Mouse (Mus musculus) hindbrain, embryonic 12.5 days (tissue): ENCODE results near the gene Sntg2. TPM values are rescaled to one million over a fixed set of nuclear protein-coding genes. Genes with fewer than 3 reads are reported as not detected.

ENCODE experiments used
- ATAC-seq: fragments of 200-750 bp; cut with Nextera tagmentation; 2 replicates; pipeline ENCODE4 v1.8.0; 2017; ENCODE audit warnings: moderate TSS enrichment; ENCODE audit not compliant: low FRiP score
- H3K27ac ChIP-seq: fragments of 300-500 bp; sonication (generic); 2 replicates; pipeline ENCODE4 v1.5.1; 2016; ENCODE audit warnings: mild to moderate bottlenecking
- H3K27me3 ChIP-seq: fragments of 300-500 bp; sonication (generic); 2 replicates; pipeline ENCODE4 v1.6.1; 2016; ENCODE audit warnings: mild to moderate bottlenecking
- H3K36me3 ChIP-seq: fragments of 300-500 bp; sonication (generic); 2 replicates; pipeline ENCODE4 v1.6.1; 2016; ENCODE audit warnings: mild to moderate bottlenecking
- H3K4me1 ChIP-seq: fragments of 300-500 bp; sonication (generic); 2 replicates; pipeline ENCODE4 v1.6.1; 2016
- H3K4me2 ChIP-seq: fragments of 300-500 bp; sonication (generic); replicated peaks from 2 replicates; pipeline ENCODE4 v1.6.1; 2016; ENCODE audit warnings: mild to moderate bottlenecking
- H3K4me3 ChIP-seq: fragments of 300-500 bp; sonication (generic); 2 replicates; pipeline ENCODE4 v1.5.1; 2016; ENCODE audit warnings: mild to moderate bottlenecking
- H3K9ac ChIP-seq: fragments of 300-500 bp; sonication (generic); 2 replicates; pipeline ENCODE4 v1.6.1; 2016; ENCODE audit warnings: mild to moderate bottlenecking, moderate library complexity
- H3K9me3 ChIP-seq: fragments of 300-500 bp; sonication (generic); replicated peaks from 2 replicates; pipeline ENCODE4 v1.6.1; 2016; ENCODE audit warnings: mild to moderate bottlenecking
- WGBS: fragments of 180-500 bp; shearing (Covaris S2); methylation state at CpG from one replicate; pipeline ENCODE4 v1.1.7; 2016; 5-methylcytosine and 5-hydroxymethylcytosine counted together
- polyA plus RNA-seq: library from polyadenylated mRNA; unstranded; fragments of >200 nt; fragmentation: Nextera tagmentation; extraction: Ambion mirVana; gene quantifications from 2 replicates; pipeline ENCODE4 v1.2.1, GENCODE M21; 2016

Sntg2 gene
- polyA plus RNA-seq, 1 experiment from 2014 or later: 0.36 TPM

DNA sequence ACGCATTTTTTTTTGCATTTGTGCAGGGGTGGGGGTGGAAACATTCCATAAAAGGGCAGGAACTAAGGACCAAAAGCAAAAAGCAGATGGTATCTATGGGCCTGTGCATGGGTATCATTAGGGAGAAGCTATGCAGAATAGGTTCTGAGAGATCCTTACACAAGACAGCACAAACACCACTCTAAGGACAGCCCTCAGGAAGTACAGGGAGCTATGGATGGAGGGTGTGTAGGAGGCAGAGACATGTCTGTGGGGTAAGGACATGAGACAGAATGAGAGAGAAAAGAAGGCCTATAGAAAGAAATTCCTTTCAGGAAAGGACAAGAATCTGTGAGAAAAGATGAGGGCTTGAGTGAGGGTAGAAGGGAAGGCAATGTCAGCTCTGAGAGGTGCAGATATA is 193.6 kb downstream of the Sntg2 start:
- H3K9me3 ChIP-seq: no peaks in the 10 kb centered on the region
- no peaks in the 10 kb centered on the region for H3K4me1 ChIP-seq
- H3K4me3 ChIP-seq: no peak overlapping the region
- no peaks in the 10 kb centered on the region for H3K27me3 ChIP-seq
- no peak for ATAC-seq
- H3K9ac ChIP-seq: no peak overlapping the region
- H3K4me2 ChIP-seq: no peak overlapping the region
- no peaks in the 10 kb centered on the region for H3K36me3 ChIP-seq
- no peak overlapping the region for H3K27ac ChIP-seq
- 92% methylated on average over 1 of the region's 1 CpGs for WGBS

DNA sequence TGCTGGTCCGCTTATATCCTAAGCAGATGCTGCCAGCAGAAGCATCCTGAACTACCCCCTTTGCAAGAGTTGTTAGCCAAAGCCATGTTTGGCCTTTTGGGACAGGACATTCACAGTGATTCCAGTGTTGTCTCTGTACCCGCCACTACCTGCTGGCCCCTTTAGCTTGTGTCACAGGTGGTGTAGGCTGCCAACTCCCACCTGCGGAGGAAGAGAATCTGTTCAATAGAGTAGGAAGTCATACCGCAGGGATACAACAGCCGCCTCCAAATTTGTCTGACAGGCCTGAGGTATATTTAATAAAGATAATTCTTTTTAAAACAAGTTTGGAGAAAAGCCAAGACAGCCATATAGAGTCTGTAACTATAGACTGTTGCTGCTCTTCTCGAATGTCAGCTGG is 195.2 kb downstream of the Sntg2 start:
- H3K4me1 ChIP-seq: no peaks in the 10 kb centered on the region
- H3K9me3 ChIP-seq: no peaks in the 10 kb centered on the region
- H3K27ac ChIP-seq: no peak overlapping the region
- no peak overlapping the region for H3K4me2 ChIP-seq
- no peaks in the 10 kb centered on the region for H3K36me3 ChIP-seq
- no peak for ATAC-seq
- H3K27me3 ChIP-seq: no peaks in the 10 kb centered on the region
- WGBS: 84% methylated on average over 6 of the region's 6 CpGs
- H3K9ac ChIP-seq: no peak overlapping the region
- no peak overlapping the region for H3K4me3 ChIP-seq

DNA sequence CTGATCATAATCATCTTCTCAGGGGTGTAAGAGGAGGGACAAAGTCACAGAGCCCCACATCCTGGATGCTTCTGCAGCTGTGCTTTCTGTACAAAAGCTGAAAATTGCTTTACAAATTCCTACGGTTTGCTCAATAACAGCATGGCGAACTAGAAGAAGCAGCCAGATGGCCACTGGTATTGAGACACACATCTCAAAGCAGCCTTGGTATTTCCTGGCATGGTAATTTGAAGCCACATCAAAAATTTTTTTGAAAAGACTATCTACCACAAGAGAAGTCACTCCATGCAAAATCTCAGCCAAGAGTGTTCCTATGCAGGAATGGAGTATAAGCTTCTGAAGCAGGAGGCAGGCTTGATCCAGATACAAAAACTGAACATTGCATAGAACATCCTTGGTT is 195.6 kb downstream of the Sntg2 start:
- H3K27me3 ChIP-seq: no peaks in the 10 kb centered on the region
- 77% methylated on average over 2 of the region's 2 CpGs for WGBS
- no peak overlapping the region for H3K4me2 ChIP-seq
- no peak overlapping the region for H3K27ac ChIP-seq
- no peak for ATAC-seq
- no peaks in the 10 kb centered on the region for H3K4me1 ChIP-seq
- H3K9me3 ChIP-seq: no peaks in the 10 kb centered on the region
- no peak overlapping the region for H3K4me3 ChIP-seq
- H3K9ac ChIP-seq: no peak overlapping the region
- no peaks in the 10 kb centered on the region for H3K36me3 ChIP-seq

- Histone ChIP-seq H3K4me1 (no peaks in the 10 kb centered on the region), H3K4me3 (no peak overlapping the region), H3K9me3 (no peaks in the 10 kb centered on the region), H3K4me2 (no peak overlapping the region), H3K9ac (no peak overlapping the region), H3K36me3 (no peaks in the 10 kb centered on the region), H3K27ac (no peak overlapping the region), H3K27me3 (no peaks in the 10 kb centered on the region)
- WGBS: 84% methylated on average over 3 of the region's 3 CpGs
- ATAC-seq: no peak
These were observed 204.7 kb downstream of the Sntg2 start for GRCm38 (mm10) chr12:30168491-30168890.

GRCm38 (mm10) chr12:30164538-30164937 is 208.6 kb downstream of the Sntg2 start:
- no peak overlapping the region for H3K4me2 ChIP-seq
- ATAC-seq: no peak

DNA sequence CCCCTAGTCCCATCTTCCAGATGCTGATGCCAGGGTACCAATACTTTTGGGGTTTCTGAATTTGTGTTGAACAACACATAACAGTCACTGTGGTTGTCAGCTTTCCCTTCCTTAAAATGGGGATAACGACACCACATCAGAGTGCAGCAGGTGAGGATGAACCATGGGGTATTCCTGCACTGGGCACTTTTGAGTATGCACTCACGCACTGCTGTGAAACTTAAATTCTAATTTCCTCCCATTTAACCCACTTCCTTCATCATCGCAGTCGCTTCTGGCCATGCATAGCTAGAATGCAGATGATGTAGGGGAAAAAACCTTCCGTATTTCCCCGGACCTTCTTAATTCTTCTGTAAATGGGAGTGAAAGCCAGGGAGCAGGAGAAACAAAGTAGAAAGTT is 209.2 kb downstream of the Sntg2 start:
- WGBS: 94% methylated on average over 6 of the region's 6 CpGs
- Histone ChIP-seq H3K4me1 (no peaks in the 10 kb centered on the region), H3K36me3 (no peaks in the 10 kb centered on the region), H3K4me3 (no peak overlapping the region), H3K4me2 (no peak overlapping the region), H3K9me3 (no peaks in the 10 kb centered on the region), H3K27ac (no peak overlapping the region), H3K27me3 (no peaks in the 10 kb centered on the region), H3K9ac (no peak overlapping the region)
- no peak for ATAC-seq

More at GRCm38 (mm10) chr12:30164538-30164937, 208.6 kb downstream of the Sntg2 start:
- H3K27me3 ChIP-seq: no peaks in the 10 kb centered on the region
- no peak overlapping the region for H3K4me3 ChIP-seq
- H3K36me3 ChIP-seq: no peaks in the 10 kb centered on the region
- H3K27ac ChIP-seq: no peak overlapping the region
- no peaks in the 10 kb centered on the region for H3K9me3 ChIP-seq
- H3K4me1 ChIP-seq: no peaks in the 10 kb centered on the region
- H3K9ac ChIP-seq: no peak overlapping the region
- 84% methylated on average over 5 of the region's 5 CpGs for WGBS

DNA sequence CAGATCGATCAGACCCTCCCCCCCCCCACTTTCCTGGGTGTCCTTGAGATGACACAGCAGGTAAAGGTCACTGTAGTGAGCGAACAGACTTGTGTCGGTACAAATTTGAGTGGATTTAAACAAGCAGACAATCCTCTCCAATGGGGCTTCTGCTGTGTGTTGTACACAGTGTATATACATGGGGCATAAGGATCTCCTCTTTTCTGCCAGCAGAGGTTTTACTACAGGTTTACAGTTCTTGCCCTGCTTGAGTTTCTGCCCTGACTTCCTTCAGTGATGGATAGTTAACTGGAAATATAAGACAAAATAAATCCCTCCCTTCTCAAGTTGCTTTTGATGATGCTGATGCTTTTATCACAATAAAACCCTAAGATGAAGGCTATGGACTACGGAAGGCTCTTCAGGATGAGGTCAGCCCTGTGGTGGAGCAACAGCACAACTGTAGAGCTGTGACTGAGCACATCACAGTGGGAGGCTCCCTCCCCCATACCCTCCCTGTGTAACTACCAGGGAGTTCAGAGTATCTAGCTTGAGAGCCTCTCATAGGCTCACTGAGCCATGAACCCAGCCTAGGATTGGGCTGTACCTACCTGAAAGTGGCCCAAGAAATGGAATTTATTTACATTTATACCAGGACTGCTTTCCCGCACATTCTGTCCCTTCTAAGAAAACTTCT is 211.3 kb downstream of the Sntg2 start:
- no peaks in the 10 kb centered on the region for H3K36me3 ChIP-seq
- H3K4me2 ChIP-seq: no peak overlapping the region
- H3K4me3 ChIP-seq: no peak overlapping the region
- no peaks in the 10 kb centered on the region for H3K4me1 ChIP-seq
- H3K27me3 ChIP-seq: no peaks in the 10 kb centered on the region
- H3K27ac ChIP-seq: no peak overlapping the region
- ATAC-seq: no peak
- no peaks in the 10 kb centered on the region for H3K9me3 ChIP-seq
- 86% methylated on average over 5 of the region's 5 CpGs for WGBS
- H3K9ac ChIP-seq: no peak overlapping the region

DNA sequence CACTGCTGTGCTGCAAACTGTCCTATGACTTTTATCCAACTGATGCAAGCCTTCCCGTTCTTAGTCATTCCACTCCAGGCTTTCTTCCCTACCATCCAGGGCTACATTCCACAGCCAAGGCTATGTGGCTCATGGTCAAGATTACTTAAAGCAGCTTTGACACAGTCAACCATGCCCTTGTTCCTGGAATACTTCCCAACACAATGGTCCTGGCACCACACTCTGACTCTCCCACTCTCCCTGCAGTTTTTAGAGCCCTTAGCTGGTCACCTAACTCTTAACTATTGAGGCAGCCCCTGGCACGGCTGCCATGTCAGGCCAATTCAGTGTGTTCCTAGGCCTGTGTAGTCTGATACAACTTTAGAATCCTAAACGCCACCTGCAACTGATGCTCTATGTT is 212.7 kb downstream of the Sntg2 start:
- Histone ChIP-seq H3K36me3 (no peaks in the 10 kb centered on the region), H3K4me2 (no peak overlapping the region), H3K9ac (no peak overlapping the region), H3K27me3 (no peaks in the 10 kb centered on the region), H3K4me3 (no peak overlapping the region), H3K27ac (no peak overlapping the region), H3K9me3 (no peaks in the 10 kb centered on the region), H3K4me1 (no peaks in the 10 kb centered on the region)
- 82% methylated on average over 3 of the region's 3 CpGs for WGBS
- no peak for ATAC-seq

GRCm38 (mm10) chr12:30159788-30160187 is 213.4 kb downstream of the Sntg2 start:
- Histone ChIP-seq H3K4me1 (no peaks in the 10 kb centered on the region), H3K36me3 (no peaks in the 10 kb centered on the region), H3K9ac (no peak overlapping the region), H3K27me3 (no peaks in the 10 kb centered on the region), H3K4me2 (no peak overlapping the region), H3K27ac (no peak overlapping the region), H3K4me3 (no peak overlapping the region), H3K9me3 (no peaks in the 10 kb centered on the region)
- ATAC-seq: no peak
- 94% methylated on average over 8 of the region's 8 CpGs for WGBS

DNA sequence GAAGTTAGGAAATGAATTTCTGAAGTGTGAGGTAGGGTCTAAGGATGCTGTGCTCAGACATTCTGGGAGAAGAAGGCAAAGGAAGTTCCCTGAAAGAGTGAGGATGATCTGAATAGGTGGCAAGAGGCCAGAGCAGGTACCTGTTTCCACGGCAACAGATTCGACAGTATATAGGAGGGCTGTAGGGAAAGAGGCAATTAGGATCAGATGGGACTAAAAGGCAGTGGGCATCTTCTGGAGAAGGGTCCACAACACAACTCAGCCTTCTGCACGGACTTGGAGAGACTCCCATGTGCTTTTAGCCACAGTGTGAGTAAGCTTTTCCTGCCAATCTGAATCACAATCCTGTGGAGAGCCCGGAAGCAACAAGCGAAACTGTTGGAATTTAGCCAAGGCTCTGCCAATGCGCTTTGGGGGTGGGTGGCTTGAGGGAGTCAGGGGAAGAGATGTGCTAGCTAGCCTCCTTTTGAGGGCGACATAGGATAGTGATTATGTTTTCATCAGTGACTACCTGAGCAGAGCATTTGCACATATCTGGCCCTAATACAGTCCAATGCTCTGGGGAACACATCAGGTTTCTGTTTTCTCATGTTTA is 219.0 kb downstream of the Sntg2 start:
- Histone ChIP-seq H3K27ac (no peak overlapping the region), H3K36me3 (no peaks in the 10 kb centered on the region), H3K4me1 (no peaks in the 10 kb centered on the region), H3K9me3 (no peaks in the 10 kb centered on the region), H3K9ac (no peak overlapping the region), H3K4me2 (no peak overlapping the region), H3K4me3 (no peak overlapping the region), H3K27me3 (no peaks in the 10 kb centered on the region)
- no peak for ATAC-seq
- WGBS: 76% methylated on average over 7 of the region's 7 CpGs

GRCm38 (mm10) chr12:30142085-30142484 is 231.1 kb downstream of the Sntg2 start:
- H3K4me3 ChIP-seq: no peak overlapping the region
- no peak overlapping the region for H3K4me2 ChIP-seq
- WGBS: 72% methylated on average over 3 of the region's 3 CpGs
- no peaks in the 10 kb centered on the region for H3K4me1 ChIP-seq
- no peaks in the 10 kb centered on the region for H3K36me3 ChIP-seq
- no peaks in the 10 kb centered on the region for H3K9me3 ChIP-seq
- no peaks in the 10 kb centered on the region for H3K27me3 ChIP-seq
- no peak overlapping the region for H3K27ac ChIP-seq
- H3K9ac ChIP-seq: no peak overlapping the region
- no peak for ATAC-seq

DNA sequence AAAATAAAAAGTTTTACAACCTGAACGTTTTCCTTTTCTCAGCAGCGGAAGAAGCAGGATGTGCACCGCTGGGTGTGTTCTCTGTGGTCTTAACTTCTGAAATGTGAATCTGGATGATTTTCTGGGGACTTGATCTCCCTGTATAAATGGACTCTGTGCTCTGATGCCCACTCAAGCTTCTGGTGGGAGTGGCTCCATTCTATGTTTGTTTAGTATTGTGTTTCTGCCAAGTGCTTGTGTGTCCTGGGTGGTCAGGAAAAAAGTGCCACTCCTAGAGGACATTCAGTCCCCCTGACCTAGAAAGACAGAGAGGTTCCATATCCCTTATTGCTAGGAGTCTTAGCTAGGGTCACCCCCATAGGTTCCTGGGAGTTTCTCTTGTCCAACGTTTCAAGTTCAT is 240.7 kb downstream of the Sntg2 start, which contains the start of gene Tpo:
Gene Tpo, minus strand, starts transcription at position 101 of the 400 bp plus-strand sequence.
- H3K36me3 ChIP-seq: no peaks in the 10 kb centered on the region

DNA sequence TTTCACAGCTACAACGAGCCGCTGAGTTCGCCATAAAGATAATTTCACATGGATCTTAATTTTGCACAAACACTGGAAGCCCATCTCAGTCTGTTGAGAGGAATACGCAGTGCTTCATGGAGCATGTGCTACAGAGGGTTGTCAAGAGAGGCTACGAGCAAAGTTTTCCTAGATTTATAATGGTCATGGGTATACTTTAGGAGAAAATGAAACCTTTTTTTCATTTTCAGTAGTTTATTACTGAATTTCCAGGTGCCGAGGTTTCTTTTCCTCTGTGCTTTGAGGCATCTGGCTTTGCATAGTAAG is 243.8 kb downstream of the Sntg2 start:
- Histone ChIP-seq H3K27ac (no peak overlapping the region), H3K4me2 (no peak overlapping the region), H3K4me3 (no peak overlapping the region), H3K27me3 (peaks cover 4% of the 10 kb centered on the region; the same call in 1 of the 2 replicates), H3K9ac (no peak overlapping the region), H3K36me3 (no peaks in the 10 kb centered on the region), H3K4me1 (no peaks in the 10 kb centered on the region), H3K9me3 (no peaks in the 10 kb centered on the region)
- ATAC-seq: no peak
- WGBS: 79% methylated on average over 6 of the region's 6 CpGs

More for the DNA sequence above, 240.7 kb downstream of the Sntg2 start, which contains the start of gene Tpo:
- Histone ChIP-seq H3K9ac (no peak within 1 kb of the TSS), H3K4me1 (no peaks in the 10 kb centered on the region), H3K9me3 (no peaks in the 10 kb centered on the region), H3K27me3 (peaks cover 4% of the 10 kb centered on the region; the same call in 1 of the 2 replicates), H3K27ac (no peak within 1 kb of the TSS), H3K4me2 (no peak within 1 kb of the TSS), H3K4me3 (no peak within 1 kb of the TSS)
- 92% methylated on average over 4 of the region's 4 CpGs for WGBS
- ATAC-seq: no peak
